Mouse (Mus musculus) forebrain, embryonic 13.5 days (tissue): ENCODE data around the gene Gpr88. TPM values are rescaled to one million over a fixed set of nuclear protein-coding genes. Genes with fewer than 3 reads are reported as not detected.

ENCODE experiments used
- ATAC-seq: fragments of 200-750 bp; cut with Nextera tagmentation; 2 replicates; pipeline ENCODE4 v1.8.0; 2017
- H3K27ac ChIP-seq: fragments of 300-500 bp; sonication (generic); 2 replicates; pipeline ENCODE4 v1.5.1; 2015; ENCODE audit warnings: inconsistent platforms, mild to moderate bottlenecking, moderate library complexity
- H3K27me3 ChIP-seq: fragments of 300-500 bp; sonication (generic); 2 replicates; pipeline ENCODE4 v1.6.1; 2015; ENCODE audit warnings: mild to moderate bottlenecking, inconsistent platforms
- H3K36me3 ChIP-seq: fragments of 300-500 bp; sonication (generic); 2 replicates; pipeline ENCODE4 v1.6.1; 2015; ENCODE audit warnings: mild to moderate bottlenecking, inconsistent platforms; ENCODE audit not compliant: poor library complexity, severe bottlenecking
- H3K4me1 ChIP-seq: fragments of 300-500 bp; sonication (generic); 2 replicates; pipeline ENCODE4 v1.6.1; 2015; ENCODE audit warnings: inconsistent platforms
- H3K4me2 ChIP-seq: fragments of 300-500 bp; sonication (generic); 2 replicates; pipeline ENCODE4 v1.6.1; 2015; ENCODE audit warnings: inconsistent platforms, mild to moderate bottlenecking, moderate library complexity
- H3K4me3 ChIP-seq: fragments of 300-500 bp; sonication (generic); 2 replicates; pipeline ENCODE4 v1.5.1; 2015; ENCODE audit warnings: mild to moderate bottlenecking, inconsistent platforms
- H3K9ac ChIP-seq: fragments of 300-500 bp; sonication (generic); 2 replicates; pipeline ENCODE4 v1.6.1; 2015; ENCODE audit warnings: mild to moderate bottlenecking, inconsistent platforms
- H3K9me3 ChIP-seq: fragments of 300-500 bp; sonication (generic); replicated peaks from 2 replicates; pipeline ENCODE4 v1.6.1; 2016; ENCODE audit warnings: inconsistent platforms
- WGBS: fragments of 180-500 bp; shearing (Covaris S2); methylation state at CpG from one replicate; pipeline ENCODE4 v1.1.7; 2015; 5-methylcytosine and 5-hydroxymethylcytosine counted together
- polyA plus RNA-seq: library from polyadenylated mRNA; unstranded; fragments of >200 nt; fragmentation: Nextera tagmentation; extraction: Ambion mirVana; gene quantifications from 2 replicates; pipeline ENCODE4 v1.2.1, GENCODE M21; 2015

Gpr88 gene
- polyA plus RNA-seq, result 3.8 and 4.3 TPM in 2 replicates

DNA sequence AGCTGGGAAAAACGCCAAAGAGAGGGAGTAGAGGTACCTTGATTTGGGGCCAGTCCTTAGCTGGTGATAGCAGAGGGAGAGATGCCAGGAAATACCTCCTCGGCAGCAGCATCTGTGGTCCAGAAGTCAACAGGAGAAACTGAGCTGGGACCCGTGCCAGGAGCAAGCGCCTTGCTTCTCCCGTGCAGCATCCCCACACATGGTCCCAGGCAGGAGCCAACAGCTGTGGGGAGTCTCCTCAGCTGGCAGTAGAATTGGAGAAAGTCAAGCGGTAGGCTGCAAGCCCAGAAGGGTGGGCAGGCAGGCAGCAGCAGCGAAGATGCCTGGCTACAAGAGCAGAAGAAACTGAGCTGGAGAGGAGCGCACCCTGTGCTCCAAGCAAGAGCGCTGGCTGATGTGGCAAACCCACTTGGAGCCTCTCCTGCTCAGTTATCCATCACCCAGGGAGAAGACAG lies at the start of gene Gpr88:
Gene Gpr88, minus strand, starts transcription at position 427 of the 455 bp plus-strand sequence.
- Histone ChIP-seq H3K27me3 (peaks cover 47% of the 10 kb centered on the region), H3K4me3 (peak within 1 kb of the TSS; percentile 49), H3K36me3 (no peaks in the 10 kb centered on the region), H3K9ac (peak within 1 kb of the TSS; percentile 74), H3K27ac (peak within 1 kb of the TSS; percentile 33), H3K9me3 (no peaks in the 10 kb centered on the region), H3K4me2 (peak within 1 kb of the TSS; percentile 100), H3K4me1 (peaks cover 31% of the 10 kb centered on the region)
- ATAC-seq, result peak; percentile 78
- 2% methylated on average over 9 of the region's 9 CpGs for WGBS

DNA sequence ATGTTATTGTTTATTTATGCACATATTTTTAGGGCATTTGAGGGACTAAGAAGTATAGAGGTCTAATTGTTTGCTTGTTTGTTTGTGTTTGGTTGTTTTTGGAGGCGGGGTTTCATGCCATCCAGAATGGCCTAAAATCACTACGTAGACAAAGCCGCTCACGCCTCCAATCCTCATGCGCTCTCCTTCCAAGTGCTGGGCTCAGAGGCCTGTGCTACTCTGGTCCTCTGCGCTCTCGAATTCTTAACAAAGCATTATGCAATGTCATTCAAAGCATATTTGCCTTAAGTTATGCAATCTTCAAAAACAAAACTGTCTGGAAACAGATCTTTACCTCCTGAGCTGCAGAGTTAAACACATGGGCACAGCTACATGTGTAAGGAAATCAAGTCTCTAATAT lies 49.3 kb upstream of the Gpr88 start:
- no peak for ATAC-seq
- 98% methylated on average over 7 of the region's 7 CpGs for WGBS

DNA sequence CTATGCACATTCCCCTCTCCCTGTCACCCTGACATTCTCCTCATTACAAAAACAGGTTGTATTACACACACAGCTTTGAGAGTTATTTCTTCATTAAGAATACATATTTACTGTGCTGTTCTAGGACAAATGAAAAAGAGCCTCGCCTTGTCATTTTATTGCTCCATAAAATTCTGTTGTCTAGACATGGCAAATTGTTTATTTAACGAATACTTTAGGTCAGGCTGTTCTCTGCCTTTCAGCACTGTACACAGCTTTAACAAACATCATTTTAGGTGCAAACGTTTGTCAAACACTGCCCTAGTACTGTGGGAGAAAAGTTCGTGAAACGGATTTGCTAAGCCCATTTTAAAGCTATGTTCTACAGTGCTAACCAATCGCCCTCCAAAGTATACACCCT lies 48.5 kb upstream of the Gpr88 start:
- no peaks in the 10 kb centered on the region for H3K27me3 ChIP-seq
- H3K36me3 ChIP-seq, result peaks cover 44% of the 10 kb centered on the region
- no peak overlapping the region for H3K4me2 ChIP-seq
- no peak overlapping the region for H3K27ac ChIP-seq
- WGBS, result 87% methylated on average over 6 of the region's 6 CpGs
- no peak overlapping the region for H3K4me3 ChIP-seq
- no peak for ATAC-seq
- H3K9ac ChIP-seq, result no peak overlapping the region
- H3K9me3 ChIP-seq, result no peaks in the 10 kb centered on the region
- H3K4me1 ChIP-seq, result peaks cover 9% of the 10 kb centered on the region

More for the DNA sequence above, 49.3 kb upstream of the Gpr88 start:
- H3K4me2 ChIP-seq, result no peak overlapping the region
- H3K27me3 ChIP-seq, result no peaks in the 10 kb centered on the region
- no peak overlapping the region for H3K27ac ChIP-seq
- H3K4me1 ChIP-seq, result peaks cover 9% of the 10 kb centered on the region
- peaks cover 44% of the 10 kb centered on the region for H3K36me3 ChIP-seq
- H3K9me3 ChIP-seq, result no peaks in the 10 kb centered on the region
- no peak overlapping the region for H3K9ac ChIP-seq
- H3K4me3 ChIP-seq, result no peak overlapping the region

DNA sequence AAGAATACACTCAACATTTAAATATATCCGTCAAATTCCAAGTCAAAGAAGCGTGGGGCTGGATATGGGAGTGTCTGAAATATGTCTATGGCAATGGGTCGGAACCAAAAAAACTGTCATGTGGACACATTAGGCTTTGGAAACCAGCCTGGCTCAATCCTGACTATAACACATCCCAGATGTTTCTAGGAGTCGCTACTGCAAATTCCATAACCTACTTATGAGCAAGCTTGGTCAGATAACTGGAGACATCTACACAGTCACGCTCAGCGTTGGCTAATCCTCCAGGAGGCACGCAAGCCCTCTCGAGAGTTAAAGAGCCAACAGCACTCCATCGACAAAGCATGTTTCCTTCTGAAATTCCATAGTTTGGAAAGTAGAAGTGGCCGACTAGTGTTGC lies 45.4 kb upstream of the Gpr88 start:
- Histone ChIP-seq H3K36me3 (peaks cover 47% of the 10 kb centered on the region), H3K27ac (no peak overlapping the region), H3K27me3 (no peaks in the 10 kb centered on the region), H3K4me1 (no peaks in the 10 kb centered on the region), H3K9ac (no peak overlapping the region), H3K9me3 (no peaks in the 10 kb centered on the region), H3K4me2 (no peak overlapping the region), H3K4me3 (no peak overlapping the region)
- no peak for ATAC-seq
- 95% methylated on average over 10 of the region's 10 CpGs for WGBS

DNA sequence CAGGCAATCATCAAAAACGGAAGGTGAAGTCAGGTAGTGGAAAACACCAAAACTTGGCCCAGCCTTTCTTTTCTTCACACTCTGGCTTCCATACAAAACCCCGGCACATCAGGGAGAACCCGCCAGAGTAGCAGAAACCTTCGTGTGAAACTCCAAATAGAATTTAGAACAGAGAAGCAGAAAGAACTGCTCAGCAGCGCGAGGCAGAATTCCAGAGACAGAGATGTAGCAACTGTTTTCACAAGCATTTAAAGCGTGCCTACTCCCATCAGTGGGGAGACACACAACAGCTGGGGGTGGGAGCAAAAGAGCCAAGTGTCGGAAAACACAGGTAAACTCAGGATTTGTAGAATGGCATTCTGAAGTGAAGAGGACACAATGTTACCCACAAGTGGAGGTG lies 44.7 kb upstream of the Gpr88 start:
- H3K9ac ChIP-seq, result no peak overlapping the region
- no peak for ATAC-seq
- H3K27ac ChIP-seq, result no peak overlapping the region
- H3K9me3 ChIP-seq, result no peaks in the 10 kb centered on the region
- H3K36me3 ChIP-seq, result peaks cover 50% of the 10 kb centered on the region
- no peaks in the 10 kb centered on the region for H3K4me1 ChIP-seq
- 93% methylated on average over 8 of the region's 8 CpGs for WGBS
- no peak overlapping the region for H3K4me3 ChIP-seq
- H3K27me3 ChIP-seq, result no peaks in the 10 kb centered on the region
- H3K4me2 ChIP-seq, result no peak overlapping the region

DNA sequence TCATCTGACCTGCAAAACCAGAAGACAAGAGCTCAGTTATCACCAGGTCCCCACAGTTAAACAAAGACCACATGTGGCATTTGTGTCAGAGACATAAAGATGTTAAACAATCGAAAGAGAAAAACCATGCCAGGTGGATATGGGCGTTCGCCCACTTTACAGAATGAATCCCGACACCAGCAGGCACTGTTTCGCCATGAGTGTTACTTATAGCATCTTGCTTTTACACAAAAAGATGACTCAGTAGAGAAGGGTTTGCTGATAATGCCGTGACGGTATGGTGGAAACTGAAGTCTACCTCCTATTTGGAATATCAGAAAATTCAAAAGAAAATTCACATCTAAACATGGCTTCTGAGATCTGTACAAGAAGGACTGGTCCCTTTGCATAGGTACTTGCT lies 43.9 kb upstream of the Gpr88 start:
- 97% methylated on average over 7 of the region's 7 CpGs for WGBS
- Histone ChIP-seq H3K36me3 (peaks cover 49% of the 10 kb centered on the region), H3K4me1 (no peaks in the 10 kb centered on the region), H3K4me3 (no peak overlapping the region), H3K9me3 (no peaks in the 10 kb centered on the region), H3K27ac (no peak overlapping the region), H3K27me3 (no peaks in the 10 kb centered on the region), H3K9ac (no peak overlapping the region), H3K4me2 (no peak overlapping the region)
- ATAC-seq, result no peak

DNA sequence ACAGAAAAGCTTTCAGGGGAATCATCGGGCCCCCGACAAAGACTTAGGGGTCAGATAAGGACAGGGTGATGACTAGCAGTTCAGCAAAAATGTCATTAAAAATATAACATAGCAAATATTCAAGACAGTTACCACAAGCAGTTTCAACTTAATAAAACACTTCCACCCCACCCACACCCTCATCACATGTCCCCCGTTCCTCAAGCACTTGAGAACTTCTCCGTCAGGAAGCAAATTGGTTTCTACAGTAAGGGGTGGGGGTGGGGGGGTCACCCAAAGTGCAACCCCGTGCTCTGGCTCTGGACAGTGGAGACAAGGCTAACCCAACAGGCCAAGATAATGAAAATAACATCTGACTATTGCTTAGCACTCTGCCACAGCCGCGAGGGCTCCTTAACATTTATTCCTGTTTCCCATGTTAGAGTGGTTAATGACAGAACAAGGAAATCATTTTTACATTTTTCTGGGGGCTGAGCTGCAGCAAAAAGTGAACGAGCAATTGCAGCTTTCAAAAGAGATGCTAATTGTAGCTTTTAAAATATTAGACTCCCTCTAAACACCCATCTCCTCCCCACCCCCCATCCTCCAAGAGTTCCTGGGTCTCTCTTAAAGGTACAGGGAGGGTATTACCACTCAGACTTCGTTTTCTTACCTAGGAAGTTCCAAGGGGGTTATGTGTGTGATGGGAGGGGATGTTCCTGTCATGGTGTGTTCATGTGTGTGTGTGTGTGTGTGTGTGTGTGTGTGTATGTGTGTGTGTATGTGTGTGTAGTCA lies 36.9 kb upstream of the Gpr88 start:
- Histone ChIP-seq H3K4me3 (no peak overlapping the region), H3K9me3 (no peaks in the 10 kb centered on the region), H3K9ac (no peak overlapping the region), H3K27me3 (no peaks in the 10 kb centered on the region), H3K4me1 (no peaks in the 10 kb centered on the region), H3K36me3 (peaks cover 45% of the 10 kb centered on the region), H3K27ac (no peak overlapping the region), H3K4me2 (no peak overlapping the region)
- peak; percentile 41; the same call in 1 of the 2 replicates for ATAC-seq
- 80% methylated on average over 9 of the region's 9 CpGs for WGBS

DNA sequence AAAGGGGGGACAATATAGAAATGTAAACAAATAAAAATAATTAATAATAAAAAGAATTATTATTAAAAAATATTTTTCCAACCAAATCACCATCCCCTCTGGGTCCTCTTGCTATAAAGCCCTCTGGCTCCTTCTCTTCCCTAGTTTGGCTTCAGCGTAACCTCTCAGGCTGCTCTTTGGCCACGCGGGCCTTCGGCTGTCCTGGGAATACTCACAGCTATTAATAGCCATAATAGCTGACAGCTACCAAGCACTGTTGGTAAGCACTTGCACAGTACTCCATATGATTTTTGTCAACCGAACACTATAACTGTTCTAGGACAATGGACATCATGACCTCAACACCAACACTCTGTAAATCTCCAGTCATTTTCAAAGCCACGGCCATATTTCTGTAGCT lies 35.5 kb upstream of the Gpr88 start:
- no peak overlapping the region for H3K9ac ChIP-seq
- H3K36me3 ChIP-seq, result peaks cover 37% of the 10 kb centered on the region
- H3K27ac ChIP-seq, result no peak overlapping the region
- H3K4me1 ChIP-seq, result peaks cover 4% of the 10 kb centered on the region
- no peak overlapping the region for H3K4me2 ChIP-seq
- H3K9me3 ChIP-seq, result no peaks in the 10 kb centered on the region
- H3K4me3 ChIP-seq, result no peak overlapping the region
- H3K27me3 ChIP-seq, result no peaks in the 10 kb centered on the region
- WGBS, result 94% methylated on average over 6 of the region's 6 CpGs
- no peak for ATAC-seq

DNA sequence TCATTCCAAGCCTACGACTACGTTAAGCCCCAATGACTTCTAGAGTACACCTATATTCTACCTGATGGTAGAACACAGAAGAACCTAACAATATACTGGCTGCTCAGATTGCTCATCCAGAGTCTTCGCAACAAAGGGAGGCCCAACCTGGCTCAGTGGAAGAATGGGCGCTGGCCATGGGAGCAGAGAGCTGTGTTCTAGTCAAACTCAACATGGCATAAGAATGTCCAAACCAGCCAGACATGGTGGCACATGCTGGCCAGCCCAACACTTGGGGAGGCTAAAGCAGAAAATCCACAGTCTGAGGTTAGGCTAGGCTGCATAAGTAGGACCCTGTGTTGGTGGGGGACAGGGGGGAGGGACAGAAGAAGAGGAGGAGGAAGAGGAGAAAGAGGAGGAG lies 31.4 kb upstream of the Gpr88 start:
- no peak overlapping the region for H3K9ac ChIP-seq
- no peak for ATAC-seq
- peaks cover 4% of the 10 kb centered on the region for H3K4me1 ChIP-seq
- no peaks in the 10 kb centered on the region for H3K9me3 ChIP-seq
- no peak overlapping the region for H3K27ac ChIP-seq
- no peaks in the 10 kb centered on the region for H3K27me3 ChIP-seq
- WGBS, result 80% methylated on average over 4 of the region's 4 CpGs
- H3K4me3 ChIP-seq, result no peak overlapping the region
- no peak overlapping the region for H3K4me2 ChIP-seq
- peaks cover 16% of the 10 kb centered on the region; the same call in 1 of the 2 replicates for H3K36me3 ChIP-seq

DNA sequence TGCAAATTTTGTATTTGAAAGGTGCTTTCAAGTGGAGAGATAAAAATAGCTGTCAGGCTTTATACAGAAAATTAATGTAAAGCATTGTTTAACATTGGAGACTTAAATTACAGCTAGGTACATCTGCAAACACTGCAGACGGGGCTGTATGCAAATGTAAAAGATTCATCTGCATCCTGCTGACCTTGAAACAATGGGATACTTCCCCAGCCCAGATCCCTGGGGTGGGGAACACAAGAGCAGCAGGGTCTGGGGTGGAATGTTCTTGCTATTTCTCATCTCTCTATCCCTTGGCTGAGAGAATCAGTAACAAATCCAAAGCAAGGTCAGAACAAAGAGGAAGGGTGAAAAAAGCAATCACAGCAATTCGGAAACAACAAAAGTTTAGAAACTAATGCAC lies 30.7 kb upstream of the Gpr88 start:
- H3K4me3 ChIP-seq, result no peak overlapping the region
- peaks cover 4% of the 10 kb centered on the region for H3K4me1 ChIP-seq
- no peak for ATAC-seq
- H3K27me3 ChIP-seq, result no peaks in the 10 kb centered on the region
- H3K9me3 ChIP-seq, result no peaks in the 10 kb centered on the region
- H3K36me3 ChIP-seq, result peaks cover 17% of the 10 kb centered on the region; the same call in 1 of the 2 replicates
- no peak overlapping the region for H3K27ac ChIP-seq
- H3K4me2 ChIP-seq, result no peak overlapping the region
- 20% methylated on average over 2 of the region's 2 CpGs for WGBS
- no peak overlapping the region for H3K9ac ChIP-seq

DNA sequence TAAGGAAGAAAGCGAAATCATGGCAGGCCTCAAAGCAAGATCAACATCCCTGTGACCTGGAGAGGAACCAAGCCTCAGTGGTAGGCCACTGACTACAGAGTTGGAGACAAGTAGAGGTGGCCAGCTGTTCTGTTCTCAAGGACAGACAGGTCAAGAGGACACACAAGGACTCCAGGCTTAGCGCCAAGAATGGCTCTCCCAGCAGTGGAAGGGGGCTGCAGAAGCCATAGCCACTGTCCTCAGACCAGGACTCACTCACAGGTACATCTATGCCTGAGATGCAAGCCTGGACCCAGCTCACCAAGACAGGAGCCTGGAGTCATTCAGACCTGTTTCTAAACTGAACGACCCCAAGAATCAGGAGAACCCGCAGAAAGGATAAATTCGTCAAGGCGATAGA lies 28.4 kb upstream of the Gpr88 start:
- Histone ChIP-seq H3K36me3 (peaks cover 19% of the 10 kb centered on the region; the same call in 1 of the 2 replicates), H3K27ac (no peak overlapping the region), H3K4me1 (peaks cover 4% of the 10 kb centered on the region), H3K9me3 (no peaks in the 10 kb centered on the region), H3K4me3 (no peak overlapping the region), H3K27me3 (no peaks in the 10 kb centered on the region), H3K4me2 (no peak overlapping the region), H3K9ac (no peak overlapping the region)
- WGBS, result 96% methylated on average over 6 of the region's 6 CpGs
- ATAC-seq, result no peak

DNA sequence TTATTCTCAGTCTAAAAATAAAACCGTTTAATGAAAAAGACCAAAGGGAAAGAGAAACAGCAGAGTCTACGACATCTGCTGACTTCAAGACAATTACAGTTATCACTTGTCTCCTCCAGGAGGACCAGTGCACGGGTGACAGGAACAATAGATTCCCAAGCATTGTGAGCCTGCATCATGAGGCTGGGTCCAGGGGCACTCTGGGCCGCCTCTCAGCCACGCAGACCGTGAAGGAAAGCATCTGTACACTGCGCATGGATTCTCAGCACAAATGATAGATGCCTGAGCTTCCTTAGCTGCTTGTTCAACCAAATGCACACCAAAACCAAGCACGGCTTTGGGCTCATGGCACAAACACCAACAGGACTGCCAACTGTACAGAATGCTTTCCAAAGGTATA lies 23.8 kb upstream of the Gpr88 start:
- no peaks in the 10 kb centered on the region for H3K9me3 ChIP-seq

DNA sequence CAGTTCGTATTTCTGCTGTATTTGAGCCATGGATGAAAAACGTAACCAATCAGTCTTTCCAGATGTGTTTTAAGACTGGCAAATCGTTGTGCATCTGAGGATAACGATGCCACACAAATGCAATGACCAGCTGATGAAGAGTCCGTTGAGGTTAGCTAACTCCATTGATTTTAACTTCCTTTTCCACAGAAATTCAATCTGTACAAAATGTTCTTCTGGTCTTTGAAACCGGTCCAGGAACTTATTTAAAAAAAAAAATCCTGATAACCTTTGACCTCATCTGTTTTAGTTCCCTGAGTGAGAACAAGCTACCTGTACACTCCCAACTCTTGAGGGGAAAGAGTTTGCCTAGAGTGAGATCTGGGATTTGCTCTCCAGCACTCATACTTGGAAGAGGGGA lies 18.4 kb upstream of the Gpr88 start:
- no peaks in the 10 kb centered on the region for H3K9me3 ChIP-seq
- no peak overlapping the region for H3K4me3 ChIP-seq
- WGBS, result 94% methylated on average over 6 of the region's 6 CpGs
- no peak for ATAC-seq
- H3K4me2 ChIP-seq, result no peak overlapping the region
- no peaks in the 10 kb centered on the region for H3K27me3 ChIP-seq
- H3K27ac ChIP-seq, result no peak overlapping the region
- no peaks in the 10 kb centered on the region for H3K4me1 ChIP-seq
- H3K9ac ChIP-seq, result no peak overlapping the region
- H3K36me3 ChIP-seq, result 0 out of 2 replicates have a peak, but pooled peaks cover 3% of the 10 kb centered on the region

More for the DNA sequence above, 23.8 kb upstream of the Gpr88 start:
- peaks cover 22% of the 10 kb centered on the region; the same call in 1 of the 2 replicates for H3K36me3 ChIP-seq
- H3K4me1 ChIP-seq, result no peaks in the 10 kb centered on the region
- no peaks in the 10 kb centered on the region for H3K27me3 ChIP-seq
- no peak overlapping the region for H3K9ac ChIP-seq
- ATAC-seq, result no peak
- H3K4me2 ChIP-seq, result no peak overlapping the region
- no peak overlapping the region for H3K4me3 ChIP-seq
- WGBS, result 83% methylated on average over 8 of the region's 8 CpGs
- H3K27ac ChIP-seq, result no peak overlapping the region
